Mouse (Mus musculus) thymus, adult 2 months (tissue): Measurements from ENCODE around the gene Cnga2. TPM values are rescaled to one million over a fixed set of nuclear protein-coding genes. Genes with fewer than 3 reads are reported as not detected.

Experiments used
- DNase-seq: peaks from one replicate; pipeline ENCODE4 v3.0.0; 2021
- H3K27ac ChIP-seq: fragments of 200-500 bp; 2 replicates; pipeline ENCODE4 v1.5.1; 2012; ENCODE audit warnings: low read length, control low read depth; ENCODE audit not compliant: control insufficient read depth, insufficient read depth
- H3K27me3 ChIP-seq: fragments of 200-500 bp; 2 replicates; pipeline ENCODE4 v1.6.1; 2012; ENCODE audit warnings: mild to moderate bottlenecking, low read length, moderate library complexity, mixed read lengths; ENCODE audit not compliant: control insufficient read depth, insufficient read depth
- H3K36me3 ChIP-seq: fragments of 200-500 bp; 2 replicates; pipeline ENCODE4 v1.6.1; 2012; ENCODE audit warnings: mild to moderate bottlenecking, low read length, moderate library complexity; ENCODE audit not compliant: control insufficient read depth, insufficient read depth
- H3K4me1 ChIP-seq: fragments of 200-500 bp; replicated peaks from 2 replicates; pipeline ENCODE4 v1.6.1; 2012; ENCODE audit warnings: low read length; ENCODE audit not compliant: control insufficient read depth, insufficient read depth
- H3K4me3 ChIP-seq: fragments of 200-500 bp; 2 replicates; pipeline ENCODE4 v1.5.1; 2012; ENCODE audit warnings: mild to moderate bottlenecking, low read length, control low read depth, moderate library complexity; ENCODE audit not compliant: control insufficient read depth, insufficient read depth
- CTCF ChIP-seq: fragments of 200-500 bp; IDR thresholded peaks from 2 replicates; pipeline ENCODE4 v1.5.1; 2012; ENCODE audit warnings: mild to moderate bottlenecking, control low read depth, low read length, moderate library complexity, borderline replicate concordance; ENCODE audit not compliant: control insufficient read depth, poor library complexity, insufficient read depth; ENCODE audit errors: extremely low read depth
- POLR2A ChIP-seq: fragments of 200-500 bp; IDR thresholded peaks from 2 replicates; pipeline ENCODE4 v1.6.1; 2012; ENCODE audit warnings: mild to moderate bottlenecking, low read length, control low read depth, moderate library complexity; ENCODE audit not compliant: control insufficient read depth, poor library complexity, insufficient read depth; ENCODE audit errors: extremely low read depth
- WGBS: fragments of 180-500 bp; shearing (Covaris S2); methylation state at CpG from one replicate; pipeline ENCODE4 v1.1.7; 2018; 5-methylcytosine and 5-hydroxymethylcytosine counted together
- polyA plus RNA-seq: library from polyadenylated mRNA; depleted of rRNA; stranded (reverse); fragments of >200 nt; gene quantifications from 2 replicates; pipeline ENCODE4 v1.2.3, GENCODE M21; 2012; rRNA removed

Gene Cnga2
- polyA plus RNA-seq, 1 experiment: 0.84 TPM

DNA sequence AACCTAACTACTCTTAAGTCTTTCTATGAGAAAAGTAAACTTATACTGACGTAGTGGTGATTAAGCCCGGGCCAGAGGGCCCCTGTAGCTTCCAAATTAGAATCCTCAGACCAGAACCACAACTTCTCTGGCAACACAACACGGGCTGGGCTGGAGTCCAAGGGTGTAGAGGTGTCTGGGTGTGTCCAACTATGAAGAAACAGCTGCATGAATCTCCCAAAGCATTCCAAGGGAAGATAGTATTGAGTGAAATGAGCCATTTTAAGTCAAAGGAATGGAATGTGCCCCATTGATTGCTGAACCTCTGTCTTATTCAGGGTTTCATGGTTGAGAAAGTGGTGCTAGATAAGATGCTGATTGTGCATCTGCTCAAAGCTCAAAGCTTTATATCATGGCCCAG is 52.4 kb downstream of the Cnga2 start:
- no peaks in the 10 kb centered on the region for H3K4me1 ChIP-seq
- no peak for DNase-seq
- H3K36me3 ChIP-seq: no peaks in the 10 kb centered on the region
- H3K27ac ChIP-seq: no peak overlapping the region
- no peak overlapping the region for H3K4me3 ChIP-seq
- TF ChIP-seq CTCF (no peak), POLR2A (no peak)
- WGBS: 62% methylated on average over 3 of the region's 3 CpGs
- H3K27me3 ChIP-seq: no peaks in the 10 kb centered on the region

DNA sequence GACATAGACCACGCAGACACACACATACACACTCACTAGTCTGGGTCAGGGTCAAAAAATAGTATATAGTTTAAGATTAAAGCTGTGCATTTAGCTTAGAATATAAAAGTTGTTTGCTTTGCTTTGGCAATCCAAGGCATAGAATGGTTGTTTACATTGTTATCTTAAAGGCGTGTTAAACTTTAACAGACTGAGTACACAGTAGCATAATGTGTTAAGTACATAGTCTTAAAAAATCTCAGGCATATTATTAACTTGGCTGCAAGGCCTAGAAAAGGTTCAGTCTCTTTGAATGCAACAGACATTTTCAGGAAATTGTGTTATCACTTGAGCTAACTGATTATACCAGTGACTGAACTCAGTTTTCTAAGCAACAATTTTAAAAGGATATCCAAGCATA is 56.3 kb downstream of the Cnga2 start:
- Histone ChIP-seq H3K36me3 (no peaks in the 10 kb centered on the region), H3K4me3 (no peak overlapping the region), H3K27me3 (no peaks in the 10 kb centered on the region), H3K27ac (no peak overlapping the region), H3K4me1 (no peaks in the 10 kb centered on the region)
- DNase-seq: no peak
- 96% methylated on average over 2 of the region's 2 CpGs for WGBS
- no peak for TF ChIP-seq CTCF
- TF ChIP-seq POLR2A: no peak

Other genes starting within 250 kb of the Cnga2 start
- gene Vma21, start 175.9 kb upstream of the Cnga2 start, polyA plus RNA-seq: 2.7 and 3.0 TPM in 2 replicates
- gene Gm1141, start 70.8 kb upstream of the Cnga2 start, polyA plus RNA-seq: 0.35 and 0.68 TPM in 2 replicates
- 1.9 and 3.5 TPM in 2 replicates for gene Prrg3, start 29.2 kb upstream of the Cnga2 start, polyA plus RNA-seq
- gene Fate1, start 18.9 kb upstream of the Cnga2 start, polyA plus RNA-seq: not detected in 2 replicates
- not detected in 2 replicates for gene Magea4, start 230.2 kb downstream of the Cnga2 start, polyA plus RNA-seq